Mouse (Mus musculus): ENCODE data around the gene Gm12184. TPM values are rescaled to one million over a fixed set of nuclear protein-coding genes. Genes with fewer than 3 reads are reported as not detected.
A peak's percentile ranks its signal among the peaks of the same experiment; 100 is the strongest.
"Not testable (repeated sequence)": the region's sequence is repeated elsewhere in the genome, so short reads cannot be mapped to it uniquely, and the experiment has no call there.

Gene Gm12184
- polyA plus RNA-seq, 1 experiment from 2014 or later: 3.0 TPM

GRCm38 (mm10) chr11:48799921-48800701 is 26.3 kb downstream of the Gm12184 start, which contains the start of gene Rack1:
Gene Rack1 (plus strand): TSS chr11:48800332.
- Histone ChIP-seq H3K36me3 (ENCODE audit: control insufficient read depth, insufficient read depth, low read length) (peaks cover 34% of the 10 kb centered on the region), H3K4me1 (ENCODE audit: control insufficient read depth, insufficient read depth, low read length) (peaks cover 22% of the 10 kb centered on the region), H3K4me3 (ENCODE audit: low read depth, low read length) (peak within 1 kb of the TSS; percentile 82), H3K9me3 (ENCODE audit: control insufficient read depth, low read length) (no peaks in the 10 kb centered on the region), H3K27ac (ENCODE audit: low read depth, low read length) (peak within 1 kb of the TSS; percentile 90), H3K27me3 (ENCODE audit: control insufficient read depth, insufficient read depth, low read length) (no peaks in the 10 kb centered on the region), H3K9ac (replicated peaks; ENCODE audit: low read depth, low read length) (peak within 1 kb of the TSS; percentile 87), H3K4me2 (ENCODE audit: low read depth, low read length) (peak within 1 kb of the TSS; percentile 87)
- under 1% methylated on average over 47 of the region's 47 CpGs for WGBS
- ATAC-seq (ENCODE audit: low read depth): peak; percentile 94

- H3K4me1 ChIP-seq (ENCODE audit: control insufficient read depth, insufficient read depth, low read length): peaks cover 22% of the 10 kb centered on the region
Measured at GRCm38 (mm10) chr11:48798984-48799920, 27.2 kb downstream of the Gm12184 start.

GRCm38 (mm10) chr11:48798308-48798707 is 28.1 kb downstream of the Gm12184 start:
- no peaks in the 10 kb centered on the region for H3K9me3 ChIP-seq (ENCODE audit: control insufficient read depth, low read length)
- 87% methylated on average over 7 of the region's 7 CpGs for WGBS
- H3K4me1 ChIP-seq (ENCODE audit: control insufficient read depth, insufficient read depth, low read length): peaks cover 22% of the 10 kb centered on the region
- H3K27me3 ChIP-seq (ENCODE audit: control insufficient read depth, insufficient read depth, low read length): no peaks in the 10 kb centered on the region
- no peak overlapping the region for H3K4me3 ChIP-seq (ENCODE audit: low read depth, low read length)
- no peak overlapping the region for H3K27ac ChIP-seq (ENCODE audit: low read depth, low read length)
- no peak overlapping the region for H3K9ac ChIP-seq (replicated peaks; ENCODE audit: low read depth, low read length)
- no peak for ATAC-seq (ENCODE audit: low read depth)
- H3K36me3 ChIP-seq (ENCODE audit: control insufficient read depth, insufficient read depth, low read length): peaks cover 16% of the 10 kb centered on the region
- peak overlapping the region; percentile 87; the same call in 1 of the 2 replicates for H3K4me2 ChIP-seq (ENCODE audit: low read depth, low read length)

More at GRCm38 (mm10) chr11:48798984-48799920, 27.2 kb downstream of the Gm12184 start:
- peaks cover 25% of the 10 kb centered on the region for H3K36me3 ChIP-seq (ENCODE audit: control insufficient read depth, insufficient read depth, low read length)
- no peaks in the 10 kb centered on the region for H3K9me3 ChIP-seq (ENCODE audit: control insufficient read depth, low read length)
- H3K9ac ChIP-seq (replicated peaks; ENCODE audit: low read depth, low read length): peak overlapping the region; percentile 87
- H3K27ac ChIP-seq (ENCODE audit: low read depth, low read length): peak overlapping the region; percentile 90
- no peaks in the 10 kb centered on the region for H3K27me3 ChIP-seq (ENCODE audit: control insufficient read depth, insufficient read depth, low read length)
- peak overlapping the region; percentile 87 for H3K4me2 ChIP-seq (ENCODE audit: low read depth, low read length)
- WGBS: 10% methylated on average over 18 of the region's 18 CpGs
- no peak; the same call in 1 of the 2 replicates for ATAC-seq (ENCODE audit: low read depth)
- peak overlapping the region; percentile 82 for H3K4me3 ChIP-seq (ENCODE audit: low read depth, low read length)

- ATAC-seq (ENCODE audit: low read depth): no peak
- WGBS: 94% methylated on average over 5 of the region's 5 CpGs
- H3K4me3 ChIP-seq (ENCODE audit: low read depth, low read length): no peak overlapping the region
- H3K27me3 ChIP-seq (ENCODE audit: control insufficient read depth, insufficient read depth, low read length): no peaks in the 10 kb centered on the region
- H3K36me3 ChIP-seq (ENCODE audit: control insufficient read depth, insufficient read depth, low read length): peaks cover 9% of the 10 kb centered on the region; the same call in 1 of the 2 replicates
- no peaks in the 10 kb centered on the region for H3K9me3 ChIP-seq (ENCODE audit: control insufficient read depth, low read length)
- no peak overlapping the region for H3K4me2 ChIP-seq (ENCODE audit: low read depth, low read length)
- H3K9ac ChIP-seq (replicated peaks; ENCODE audit: low read depth, low read length): no peak overlapping the region
- peaks cover 20% of the 10 kb centered on the region for H3K4me1 ChIP-seq (ENCODE audit: control insufficient read depth, insufficient read depth, low read length)
- H3K27ac ChIP-seq (ENCODE audit: low read depth, low read length): no peak overlapping the region
Measured at GRCm38 (mm10) chr11:48797287-48797686, 29.2 kb downstream of the Gm12184 start.

GRCm38 (mm10) chr11:48796290-48796689 is 30.2 kb downstream of the Gm12184 start:
- no peak for ATAC-seq (ENCODE audit: low read depth)
- no peaks in the 10 kb centered on the region for H3K27me3 ChIP-seq (ENCODE audit: control insufficient read depth, insufficient read depth, low read length)
- 83% methylated on average over 4 of the region's 4 CpGs for WGBS
- H3K4me2 ChIP-seq (ENCODE audit: low read depth, low read length): no peak overlapping the region
- H3K4me3 ChIP-seq (ENCODE audit: low read depth, low read length): no peak overlapping the region
- H3K27ac ChIP-seq (ENCODE audit: low read depth, low read length): no peak overlapping the region
- no peaks in the 10 kb centered on the region for H3K9me3 ChIP-seq (ENCODE audit: control insufficient read depth, low read length)
- no peaks in the 10 kb centered on the region for H3K36me3 ChIP-seq (ENCODE audit: control insufficient read depth, insufficient read depth, low read length)
- H3K4me1 ChIP-seq (ENCODE audit: control insufficient read depth, insufficient read depth, low read length): peaks cover 10% of the 10 kb centered on the region
- H3K9ac ChIP-seq (replicated peaks; ENCODE audit: low read depth, low read length): no peak overlapping the region

- H3K4me3 ChIP-seq (ENCODE audit: low read depth, low read length): no peak overlapping the region
- peaks cover 7% of the 10 kb centered on the region for H3K4me1 ChIP-seq (ENCODE audit: control insufficient read depth, insufficient read depth, low read length)
- ATAC-seq (ENCODE audit: low read depth): no peak
- no peak overlapping the region for H3K9ac ChIP-seq (replicated peaks; ENCODE audit: low read depth, low read length)
- H3K9me3 ChIP-seq (ENCODE audit: control insufficient read depth, low read length): no peaks in the 10 kb centered on the region
- no peaks in the 10 kb centered on the region for H3K27me3 ChIP-seq (ENCODE audit: control insufficient read depth, insufficient read depth, low read length)
- H3K4me2 ChIP-seq (ENCODE audit: low read depth, low read length): no peak overlapping the region
- no peaks in the 10 kb centered on the region for H3K36me3 ChIP-seq (ENCODE audit: control insufficient read depth, insufficient read depth, low read length)
- H3K27ac ChIP-seq (ENCODE audit: low read depth, low read length): no peak overlapping the region
- 91% methylated on average over 7 of the region's 7 CpGs for WGBS
Measured at GRCm38 (mm10) chr11:48795221-48795620, 31.2 kb downstream of the Gm12184 start.

- Histone ChIP-seq H3K36me3 (ENCODE audit: control insufficient read depth, insufficient read depth, low read length) (no peaks in the 10 kb centered on the region), H3K27me3 (ENCODE audit: control insufficient read depth, insufficient read depth, low read length) (no peaks in the 10 kb centered on the region), H3K9me3 (ENCODE audit: control insufficient read depth, low read length) (no peaks in the 10 kb centered on the region), H3K9ac (replicated peaks; ENCODE audit: low read depth, low read length) (no peak overlapping the region), H3K4me3 (ENCODE audit: low read depth, low read length) (no peak overlapping the region), H3K4me2 (ENCODE audit: low read depth, low read length) (no peak overlapping the region), H3K4me1 (ENCODE audit: control insufficient read depth, insufficient read depth, low read length) (no peaks in the 10 kb centered on the region), H3K27ac (ENCODE audit: low read depth, low read length) (no peak overlapping the region)
- 99% methylated on average over 3 of the region's 3 CpGs for WGBS
- no peak for ATAC-seq (ENCODE audit: low read depth)
Measured at GRCm38 (mm10) chr11:48793184-48793583, 33.3 kb downstream of the Gm12184 start.

GRCm38 (mm10) chr11:48791894-48792293 is 34.6 kb downstream of the Gm12184 start:
- not testable (repeated sequence) for H3K9ac ChIP-seq (replicated peaks; ENCODE audit: low read depth, low read length); H3K4me1 ChIP-seq (ENCODE audit: control insufficient read depth, insufficient read depth, low read length); H3K27me3 ChIP-seq (ENCODE audit: control insufficient read depth, insufficient read depth, low read length); H3K9me3 ChIP-seq (ENCODE audit: control insufficient read depth, low read length); H3K4me3 ChIP-seq (ENCODE audit: low read depth, low read length); H3K36me3 ChIP-seq (ENCODE audit: control insufficient read depth, insufficient read depth, low read length); H3K27ac ChIP-seq (ENCODE audit: low read depth, low read length); H3K4me2 ChIP-seq (ENCODE audit: low read depth, low read length); ATAC-seq (ENCODE audit: low read depth)
- WGBS: 89% methylated on average over 9 of the region's 9 CpGs

Data from neural tube, embryonic 14.5 days (tissue).